Mouse (Mus musculus) hindbrain, postnatal 0 days (tissue): ENCODE results near the gene Tbrg4. TPM values are rescaled to one million over a fixed set of nuclear protein-coding genes. Genes with fewer than 3 reads are reported as not detected.

Source experiments
- ATAC-seq: fragments of 200-750 bp; cut with Nextera tagmentation; 2 replicates; pipeline ENCODE4 v1.8.0; 2017; ENCODE audit warnings: mild to moderate bottlenecking, moderate TSS enrichment, moderate library complexity
- DNase-seq: peaks from one replicate; pipeline ENCODE4 v3.0.0-alpha.2; 2015; ENCODE audit warnings: low spot score
- H3K27ac ChIP-seq: fragments of 300-500 bp; sonication (generic); 2 replicates; pipeline ENCODE4 v1.5.1; 2014; ENCODE audit warnings: mild to moderate bottlenecking
- H3K27me3 ChIP-seq: fragments of 300-500 bp; sonication (generic); 2 replicates; pipeline ENCODE4 v1.6.1; 2014; ENCODE audit warnings: low read length, mixed read lengths; ENCODE audit not compliant: insufficient read depth
- H3K36me3 ChIP-seq: fragments of 300-500 bp; sonication (generic); 2 replicates; pipeline ENCODE4 v1.6.1; 2014; ENCODE audit warnings: low read length, mixed read lengths; ENCODE audit not compliant: insufficient read depth
- H3K4me1 ChIP-seq: fragments of 300-500 bp; sonication (generic); 2 replicates; pipeline ENCODE4 v1.6.1; 2014; ENCODE audit warnings: antibody characterized with exemption, low read length, mixed read lengths; ENCODE audit not compliant: insufficient read depth
- H3K4me2 ChIP-seq: fragments of 300-500 bp; sonication (generic); 2 replicates; pipeline ENCODE4 v1.6.1; 2014; ENCODE audit warnings: low read depth, mild to moderate bottlenecking, low read length, moderate library complexity, mixed read lengths
- H3K4me3 ChIP-seq: fragments of 300-500 bp; sonication (generic); 2 replicates; pipeline ENCODE4 v1.5.1; 2014; ENCODE audit warnings: low read length
- H3K9ac ChIP-seq: fragments of 300-500 bp; sonication (generic); replicated peaks from 2 replicates; pipeline ENCODE4 v1.6.1; 2014; ENCODE audit warnings: mild to moderate bottlenecking, low read length, moderate library complexity, mixed read lengths
- H3K9me3 ChIP-seq: fragments of 300-500 bp; sonication (generic); 2 replicates; pipeline ENCODE4 v1.6.1; 2016; ENCODE audit warnings: low read length, mixed read lengths
- CTCF ChIP-seq: IDR thresholded peaks from 2 replicates; pipeline ENCODE4 v1.5.1; 2016; ENCODE audit warnings: antibody characterized with exemption, control low read depth, low read depth
- WGBS: fragments of 180-500 bp; shearing (Covaris S2); extraction: QIAGEN DNeasy Blood & Tissue Kit; methylation state at CpG from one replicate; pipeline ENCODE4 v1.1.7; 2014; 5-methylcytosine and 5-hydroxymethylcytosine counted together
- polyA plus RNA-seq: library from polyadenylated mRNA; unstranded; fragments of >200 nt; fragmentation: Nextera tagmentation; extraction: Ambion mirVana; gene quantifications from 2 replicates; pipeline ENCODE4 v1.2.1, GENCODE M21; 2015
- total RNA-seq: library from RNA; depleted of rRNA; stranded (reverse); fragments of >200 nt; gene quantifications from 2 replicates; pipeline ENCODE4 v1.2.3, GENCODE M21; 2014

Tbrg4 gene
- total and polyA plus RNA-seq, 2 experiments from 2014 or later: 34.7 to 44.0 TPM

DNA sequence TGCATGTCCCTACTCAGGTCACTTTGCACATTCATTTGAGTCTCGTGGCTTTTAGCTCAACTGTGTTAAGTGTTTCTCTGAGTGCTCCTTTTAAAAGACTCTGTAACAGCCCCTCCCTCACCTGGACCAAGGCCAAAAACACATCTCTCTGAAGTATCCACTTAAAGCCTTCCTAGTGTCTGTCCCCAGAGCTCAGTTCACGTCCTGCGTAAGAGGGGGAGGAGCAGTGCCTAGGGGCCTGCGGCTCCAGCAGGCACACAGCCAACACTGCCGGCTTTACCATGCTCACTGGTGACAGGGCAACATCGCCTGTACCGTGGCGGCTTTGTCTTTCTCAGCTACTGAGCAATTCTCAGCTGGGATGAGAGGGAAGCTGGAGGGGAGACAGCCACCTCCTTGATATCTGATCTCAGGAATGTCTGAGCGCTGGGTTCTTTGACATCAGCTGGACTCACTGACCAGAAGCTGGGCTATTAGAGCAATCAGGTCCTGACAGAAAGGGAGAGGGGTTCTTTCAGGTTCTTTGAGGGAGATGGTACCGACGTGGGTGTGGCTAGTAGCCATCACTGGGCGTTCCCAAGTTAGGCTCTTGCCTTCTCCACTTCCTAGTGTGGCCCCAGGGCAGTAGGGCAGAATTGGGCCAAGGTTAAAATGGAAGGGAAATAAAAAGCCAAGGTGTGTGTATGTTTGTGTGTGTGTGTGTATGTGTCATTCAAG lies 21.8 kb downstream of the Tbrg4 start:
- H3K27me3 ChIP-seq: no peaks in the 10 kb centered on the region
- H3K27ac ChIP-seq: peak overlapping the region; percentile 97
- ATAC-seq (peak; percentile 19), DNase-seq (peak; percentile 85)
- peak overlapping the region; percentile 77 for H3K4me2 ChIP-seq
- WGBS: 6% methylated on average over 12 of the region's 12 CpGs
- H3K4me3 ChIP-seq: peak overlapping the region; percentile 53
- 0 out of 2 replicates have a peak, but pooled peaks cover 6% of the 10 kb centered on the region for H3K36me3 ChIP-seq
- H3K9ac ChIP-seq: peak overlapping the region; percentile 71
- no peak for TF ChIP-seq CTCF
- no peaks in the 10 kb centered on the region for H3K9me3 ChIP-seq
- H3K4me1 ChIP-seq: peaks cover 19% of the 10 kb centered on the region

DNA sequence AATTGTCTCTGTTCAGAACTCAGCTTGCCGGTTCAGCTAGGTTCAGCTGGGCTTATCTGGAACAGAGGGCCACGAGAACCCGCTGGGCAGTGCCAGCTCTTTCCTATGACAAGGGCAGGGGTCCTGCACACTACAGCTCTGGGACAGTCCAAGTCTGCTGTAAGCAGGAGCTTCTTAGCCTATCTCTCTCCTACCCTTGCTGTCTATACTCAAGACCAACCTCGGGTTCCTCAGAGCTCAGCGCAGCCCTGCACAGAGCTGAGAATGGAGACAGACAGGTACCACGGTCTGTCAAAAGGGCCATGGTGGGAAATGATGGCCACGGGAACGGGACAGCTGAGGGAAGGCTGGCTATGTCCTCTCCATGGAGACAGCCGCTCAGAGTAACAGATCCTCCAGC lies 22.6 kb downstream of the Tbrg4 start:
- Histone ChIP-seq H3K36me3 (0 out of 2 replicates have a peak, but pooled peaks cover 6% of the 10 kb centered on the region), H3K4me3 (peak overlapping the region; percentile 53), H3K9me3 (no peaks in the 10 kb centered on the region), H3K9ac (peak overlapping the region; percentile 71; the same call in 1 of the 2 replicates), H3K27ac (0 out of 2 replicates have a peak overlapping the region, but pooled peaks have one; percentile 97), H3K4me1 (peaks cover 24% of the 10 kb centered on the region), H3K27me3 (no peaks in the 10 kb centered on the region), H3K4me2 (peak overlapping the region; percentile 77)
- 62% methylated on average over 9 of the region's 9 CpGs for WGBS
- DNase-seq: no peak
- ATAC-seq: no peak
- no peak for TF ChIP-seq CTCF

DNA sequence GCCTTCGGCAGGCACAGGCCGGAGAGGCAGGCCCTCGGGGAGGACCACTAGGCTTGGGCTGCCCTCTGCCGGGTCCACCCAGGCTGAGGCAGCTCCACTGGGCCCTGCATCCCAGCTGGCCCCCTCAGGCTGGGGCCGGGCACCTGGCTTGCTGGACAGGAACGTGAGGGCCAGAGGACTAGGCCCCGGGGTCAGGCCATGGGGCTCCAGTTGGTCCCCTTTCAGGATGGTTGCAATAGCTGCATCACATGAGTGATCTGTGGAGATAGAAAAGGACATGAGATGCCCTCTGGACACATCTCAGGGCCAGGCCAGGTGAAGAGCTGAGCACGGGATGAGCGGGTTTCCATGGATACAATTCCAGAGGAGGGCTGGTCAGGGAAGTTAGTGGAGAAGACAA lies 23.2 kb downstream of the Tbrg4 start:
- H3K4me2 ChIP-seq: peak overlapping the region; percentile 77; the same call in 1 of the 2 replicates
- H3K27ac ChIP-seq: no peak overlapping the region
- H3K9me3 ChIP-seq: no peaks in the 10 kb centered on the region
- peaks cover 24% of the 10 kb centered on the region for H3K4me1 ChIP-seq
- WGBS: 75% methylated on average over 9 of the region's 9 CpGs
- DNase-seq: no peak
- H3K27me3 ChIP-seq: no peaks in the 10 kb centered on the region
- no peak for TF ChIP-seq CTCF
- no peak for ATAC-seq
- H3K4me3 ChIP-seq: no peak overlapping the region
- H3K9ac ChIP-seq: no peak overlapping the region
- 0 out of 2 replicates have a peak, but pooled peaks cover 8% of the 10 kb centered on the region for H3K36me3 ChIP-seq

DNA sequence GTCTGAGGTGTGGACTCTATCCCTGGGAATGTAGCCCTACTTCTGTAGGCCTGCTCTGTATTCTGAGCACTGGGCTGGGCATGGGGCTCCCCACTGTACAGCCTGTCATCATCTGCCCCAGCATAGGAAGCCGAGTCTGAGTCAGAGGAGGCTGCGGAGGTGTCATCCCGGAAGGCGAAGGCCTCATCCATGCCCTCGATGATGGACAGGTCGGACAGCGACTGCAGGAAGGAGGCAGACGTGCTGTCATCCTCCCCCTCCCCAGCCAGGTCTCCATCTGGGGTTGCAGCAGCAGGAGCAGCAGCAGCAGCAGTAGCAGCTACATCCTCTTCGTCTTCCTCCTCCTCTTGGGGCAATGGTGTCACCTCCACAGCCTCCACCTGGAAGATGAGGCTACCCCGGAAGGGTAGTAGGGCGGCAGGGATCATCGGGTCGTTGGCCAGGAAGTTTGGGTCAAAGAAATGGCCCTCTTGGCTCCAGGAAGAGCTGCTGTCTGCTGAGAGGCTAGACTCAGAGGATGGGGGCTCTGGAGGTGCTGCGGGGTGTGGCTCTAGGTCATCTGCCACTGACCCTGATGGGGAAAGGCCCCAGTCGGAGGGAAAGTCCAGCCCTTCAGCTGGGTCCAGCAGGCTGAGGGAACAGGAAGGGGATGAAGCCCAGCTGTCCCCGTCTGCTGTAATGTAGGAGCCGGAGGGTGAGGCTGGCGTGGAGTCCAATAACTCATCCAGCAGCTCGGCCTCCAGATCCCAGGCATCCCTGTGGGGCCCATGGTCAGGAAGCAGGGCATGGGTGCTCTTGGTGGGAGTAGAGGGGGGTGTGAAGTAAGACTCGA lies 24.0 kb downstream of the Tbrg4 start:
- no peak overlapping the region for H3K4me3 ChIP-seq
- 0 out of 2 replicates have a peak, but pooled peaks cover 16% of the 10 kb centered on the region for H3K36me3 ChIP-seq
- 79% methylated on average over 20 of the region's 20 CpGs for WGBS
- H3K9ac ChIP-seq: no peak overlapping the region
- H3K4me1 ChIP-seq: peaks cover 24% of the 10 kb centered on the region
- no peak for TF ChIP-seq CTCF
- H3K27me3 ChIP-seq: no peaks in the 10 kb centered on the region
- no peaks in the 10 kb centered on the region for H3K9me3 ChIP-seq
- DNase-seq: no peak
- no peak for ATAC-seq
- no peak overlapping the region for H3K27ac ChIP-seq
- no peak overlapping the region for H3K4me2 ChIP-seq

DNA sequence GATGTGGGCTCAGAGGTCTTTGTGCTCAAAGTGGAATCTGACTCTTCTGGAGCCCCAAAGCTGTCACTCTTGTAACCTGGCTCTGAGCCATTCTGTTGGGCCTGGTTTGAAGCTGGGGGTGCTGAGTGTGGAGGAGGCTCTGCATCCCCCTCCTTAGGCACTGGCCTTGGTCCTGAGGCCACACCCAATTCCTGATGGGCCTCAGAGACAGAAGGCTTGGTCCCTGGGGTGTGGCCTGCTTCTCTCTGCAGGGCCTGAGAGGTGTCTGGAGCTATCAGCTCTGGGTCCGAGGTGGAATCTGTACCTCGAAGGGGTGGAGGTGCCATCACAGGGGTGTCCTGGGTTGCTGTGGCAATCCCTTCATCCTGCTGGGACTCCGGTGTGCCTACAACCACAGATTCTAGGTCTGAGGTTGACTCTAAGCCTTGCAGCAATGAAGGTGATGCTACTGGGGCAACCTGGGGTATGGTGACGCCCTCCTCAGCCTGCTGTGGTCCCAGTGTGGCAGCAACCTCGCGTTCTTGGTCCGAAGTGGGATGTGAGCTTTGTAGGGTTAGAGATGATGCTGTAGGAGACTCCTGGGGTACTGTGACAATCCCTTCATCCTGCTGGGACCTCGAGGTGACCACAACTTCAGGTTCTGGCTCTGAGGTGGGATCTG lies 25.5 kb downstream of the Tbrg4 start:
- H3K9me3 ChIP-seq: no peaks in the 10 kb centered on the region
- DNase-seq (no peak), ATAC-seq (no peak)
- WGBS: 82% methylated on average over 8 of the region's 8 CpGs
- H3K27ac ChIP-seq: peak overlapping the region; percentile 54; the same call in 1 of the 2 replicates
- no peak overlapping the region for H3K4me2 ChIP-seq
- no peak overlapping the region for H3K9ac ChIP-seq
- no peaks in the 10 kb centered on the region for H3K27me3 ChIP-seq
- H3K4me1 ChIP-seq: peaks cover 24% of the 10 kb centered on the region
- H3K36me3 ChIP-seq: 0 out of 2 replicates have a peak, but pooled peaks cover 16% of the 10 kb centered on the region
- H3K4me3 ChIP-seq: no peak overlapping the region
- no peak for TF ChIP-seq CTCF

DNA sequence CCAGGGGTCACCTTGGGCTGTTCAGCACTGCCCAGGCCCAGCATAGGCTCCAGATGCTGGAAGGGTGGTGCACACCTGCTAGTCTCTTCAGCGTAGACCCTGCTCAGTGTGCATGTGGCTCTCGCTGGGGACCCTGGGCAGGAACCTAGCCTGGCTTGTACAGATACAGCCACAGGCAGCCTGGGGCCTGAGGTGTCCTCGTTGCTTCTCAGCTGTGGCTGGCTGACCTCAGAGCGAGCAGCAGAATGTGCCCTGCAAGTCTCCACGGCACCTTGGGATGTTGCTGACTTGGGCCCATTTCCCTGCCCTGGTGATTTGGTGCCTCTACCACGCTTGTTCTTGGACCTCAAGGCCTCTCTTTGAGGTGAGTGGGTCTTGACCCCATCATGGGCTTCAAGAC lies 26.0 kb downstream of the Tbrg4 start:
- WGBS: 70% methylated on average over 6 of the region's 6 CpGs
- Histone ChIP-seq H3K4me2 (no peak overlapping the region), H3K27ac (peak overlapping the region; percentile 66; the same call in 1 of the 2 replicates), H3K4me1 (peaks cover 24% of the 10 kb centered on the region), H3K9ac (peak overlapping the region; percentile 33; the same call in 1 of the 2 replicates), H3K4me3 (no peak overlapping the region), H3K9me3 (no peaks in the 10 kb centered on the region), H3K27me3 (no peaks in the 10 kb centered on the region), H3K36me3 (0 out of 2 replicates have a peak, but pooled peaks cover 16% of the 10 kb centered on the region)
- TF ChIP-seq CTCF: no peak
- ATAC-seq (no peak), DNase-seq (no peak)
